Mouse (Mus musculus) forebrain, postnatal 0 days (tissue): Measurements from ENCODE around the gene Zscan4d. TPM values are rescaled to one million over a fixed set of nuclear protein-coding genes. Genes with fewer than 3 reads are reported as not detected.
"Not testable (repeated sequence)": the region's sequence is repeated elsewhere in the genome, so short reads cannot be mapped to it uniquely, and the experiment has no call there.

Source experiments
- ATAC-seq: fragments of 200-750 bp; cut with Nextera tagmentation; 2 replicates; pipeline ENCODE4 v1.8.0; 2017; ENCODE audit warnings: mild to moderate bottlenecking, moderate library complexity
- DNase-seq: peaks from one replicate; pipeline ENCODE4 v3.0.0-alpha.2; 2015
- H3K27ac ChIP-seq: fragments of 300-500 bp; sonication (generic); 2 replicates; pipeline ENCODE4 v1.5.1; 2014; ENCODE audit warnings: low read depth, mild to moderate bottlenecking, antibody characterized with exemption, low read length, moderate library complexity, mixed read lengths
- H3K27me3 ChIP-seq: fragments of 300-500 bp; sonication (generic); 2 replicates; pipeline ENCODE4 v1.6.1; 2014; ENCODE audit warnings: mild to moderate bottlenecking, low read length, mixed read lengths; ENCODE audit not compliant: insufficient read depth
- H3K36me3 ChIP-seq: fragments of 300-500 bp; sonication (generic); 2 replicates; pipeline ENCODE4 v1.6.1; 2014; ENCODE audit warnings: mild to moderate bottlenecking, moderate library complexity; ENCODE audit not compliant: insufficient read depth
- H3K4me1 ChIP-seq: fragments of 300-500 bp; sonication (generic); 2 replicates; pipeline ENCODE4 v1.6.1; 2014; ENCODE audit warnings: antibody characterized with exemption; ENCODE audit not compliant: insufficient read depth
- H3K4me2 ChIP-seq: fragments of 300-500 bp; sonication (generic); 2 replicates; pipeline ENCODE4 v1.6.1; 2014; ENCODE audit warnings: low read depth, mild to moderate bottlenecking, moderate library complexity
- H3K4me3 ChIP-seq: fragments of 300-500 bp; sonication (generic); 2 replicates; pipeline ENCODE4 v1.5.1; 2014; ENCODE audit warnings: low read depth, low read length, mixed read lengths
- H3K9ac ChIP-seq: fragments of 300-500 bp; sonication (generic); 2 replicates; pipeline ENCODE4 v1.6.1; 2014; ENCODE audit warnings: mild to moderate bottlenecking
- H3K9me3 ChIP-seq: fragments of 300-500 bp; sonication (generic); 2 replicates; pipeline ENCODE4 v1.6.1; 2016; ENCODE audit warnings: low read length
- WGBS: fragments of 180-500 bp; shearing (Covaris S2); extraction: QIAGEN DNeasy Blood & Tissue Kit; methylation state at CpG from one replicate; pipeline ENCODE4 v1.1.7; 2014; 5-methylcytosine and 5-hydroxymethylcytosine counted together
- polyA plus RNA-seq: library from polyadenylated mRNA; unstranded; fragments of >200 nt; fragmentation: Nextera tagmentation; extraction: Ambion mirVana; gene quantifications from 2 replicates; pipeline ENCODE4 v1.2.1, GENCODE M21; 2015
- total RNA-seq: library from RNA; depleted of rRNA; stranded (reverse); fragments of >200 nt; gene quantifications from 2 replicates; pipeline ENCODE4 v1.2.3, GENCODE M21; 2014; rRNA removed

The Zscan4d gene
- total RNA-seq (not detected in 2 replicates), polyA plus RNA-seq (not detected in 2 replicates)

- H3K27ac ChIP-seq = not testable (repeated sequence)
- 94% methylated on average over 4 of the region's 4 CpGs for WGBS
Measured at GRCm38 (mm10) chr7:11166059-11166458, at the start of gene Zscan4d. TSS of gene Zscan4d (minus strand) at chr7:11166159.

GRCm38 (mm10) chr7:11158036-11158435, 7.9 kb downstream of the Zscan4d start:
- WGBS = 40% methylated on average over 6 of the region's 6 CpGs

More at GRCm38 (mm10) chr7:11166059-11166458, at the start of gene Zscan4d:
- not testable (repeated sequence) for DNase-seq, H3K4me1 ChIP-seq, ATAC-seq, H3K9ac ChIP-seq, H3K9me3 ChIP-seq, H3K36me3 ChIP-seq, H3K4me3 ChIP-seq, H3K4me2 ChIP-seq, H3K27me3 ChIP-seq

More at GRCm38 (mm10) chr7:11158036-11158435, 7.9 kb downstream of the Zscan4d start:
- H3K36me3 ChIP-seq, DNase-seq, H3K4me1 ChIP-seq, H3K4me3 ChIP-seq, H3K9ac ChIP-seq, H3K9me3 ChIP-seq, H3K4me2 ChIP-seq, H3K27me3 ChIP-seq, ATAC-seq, H3K27ac ChIP-seq: not testable (repeated sequence)

Other genes starting within 250 kb of the Zscan4d start
- gene Zscan4c, start 160.4 kb downstream of the Zscan4d start, total RNA-seq = not detected in 2 replicates
- gene Zscan4c, start 160.4 kb downstream of the Zscan4d start, polyA plus RNA-seq = not detected in 2 replicates
- not detected in 2 replicates for gene Zscan4-ps1, start 96.5 kb downstream of the Zscan4d start, total RNA-seq
- gene Zscan4-ps1, start 96.5 kb downstream of the Zscan4d start, polyA plus RNA-seq = not detected in 2 replicates
- not detected in 2 replicates for gene Zscan4e, start 144.5 kb upstream of the Zscan4d start, total RNA-seq
- not detected in 2 replicates for gene Zscan4e, start 144.5 kb upstream of the Zscan4d start, polyA plus RNA-seq
- not detected in 2 replicates for gene Zscan4f, start 231.8 kb upstream of the Zscan4d start, total RNA-seq
- gene Zscan4f, start 231.8 kb upstream of the Zscan4d start, polyA plus RNA-seq = not detected in 2 replicates